Mouse (Mus musculus) midbrain, postnatal 0 days (tissue): ENCODE data around the gene Vmn1r5. TPM values are rescaled to one million over a fixed set of nuclear protein-coding genes. Genes with fewer than 3 reads are reported as not detected.

ENCODE experiments used
- ATAC-seq: fragments of 200-750 bp; cut with Nextera tagmentation; 2 replicates; pipeline ENCODE4 v1.8.0; 2017; ENCODE audit warnings: moderate number of reproducible peaks, mild to moderate bottlenecking, moderate TSS enrichment, moderate library complexity; ENCODE audit not compliant: low FRiP score
- DNase-seq: peaks from one replicate; pipeline ENCODE4 v3.0.0-alpha.2; 2015; ENCODE audit warnings: low spot score
- H3K27ac ChIP-seq: fragments of 300-500 bp; sonication (generic); 2 replicates; pipeline ENCODE4 v1.5.1; 2014; ENCODE audit warnings: low read depth, mild to moderate bottlenecking, low read length, mixed read lengths
- H3K27me3 ChIP-seq: fragments of 300-500 bp; sonication (generic); 2 replicates; pipeline ENCODE4 v1.6.1; 2014; ENCODE audit warnings: low read length, control low read depth, mixed read lengths; ENCODE audit not compliant: insufficient read depth
- H3K36me3 ChIP-seq: fragments of 300-500 bp; sonication (generic); 2 replicates; pipeline ENCODE4 v1.6.1; 2014; ENCODE audit warnings: low read length, control low read depth, mixed read lengths; ENCODE audit not compliant: insufficient read depth
- H3K4me1 ChIP-seq: fragments of 300-500 bp; sonication (generic); 2 replicates; pipeline ENCODE4 v1.6.1; 2014; ENCODE audit warnings: mild to moderate bottlenecking, control low read depth, antibody characterized with exemption, low read length, mixed read lengths; ENCODE audit not compliant: insufficient read depth
- H3K4me2 ChIP-seq: fragments of 300-500 bp; sonication (generic); 2 replicates; pipeline ENCODE4 v1.6.1; 2014; ENCODE audit warnings: low read depth, mild to moderate bottlenecking, low read length, mixed read lengths; ENCODE audit not compliant: poor library complexity, severe bottlenecking
- H3K4me3 ChIP-seq: fragments of 300-500 bp; sonication (generic); 2 replicates; pipeline ENCODE4 v1.5.1; 2014; ENCODE audit warnings: low read depth, mild to moderate bottlenecking, low read length, moderate library complexity
- H3K9ac ChIP-seq: fragments of 300-500 bp; sonication (generic); replicated peaks from 2 replicates; pipeline ENCODE4 v1.6.1; 2014; ENCODE audit warnings: mild to moderate bottlenecking, low read length, moderate library complexity, mixed read lengths; ENCODE audit not compliant: poor library complexity, severe bottlenecking
- H3K9me3 ChIP-seq: fragments of 300-500 bp; sonication (generic); 2 replicates; pipeline ENCODE4 v1.6.1; 2016; ENCODE audit warnings: low read length, control low read depth
- CTCF ChIP-seq: IDR thresholded peaks from 2 replicates; pipeline ENCODE4 v1.5.1; 2016; ENCODE audit warnings: antibody characterized with exemption, mild to moderate bottlenecking
- WGBS: fragments of 180-500 bp; shearing (Covaris S2); extraction: QIAGEN DNeasy Blood & Tissue Kit; methylation state at CpG from one replicate; pipeline ENCODE4 v1.1.7; 2014; 5-methylcytosine and 5-hydroxymethylcytosine counted together
- polyA plus RNA-seq: library from polyadenylated mRNA; unstranded; fragments of >200 nt; fragmentation: Nextera tagmentation; extraction: Ambion mirVana; gene quantifications from 2 replicates; pipeline ENCODE4 v1.2.1, GENCODE M21; 2015
- total RNA-seq: library from RNA; depleted of rRNA; stranded (reverse); fragments of >200 nt; gene quantifications from 2 replicates; pipeline ENCODE4 v1.2.3, GENCODE M21; 2014; rRNA removed

Vmn1r5 gene
- total RNA-seq (not detected in 2 replicates), polyA plus RNA-seq (not detected in 2 replicates)

DNA sequence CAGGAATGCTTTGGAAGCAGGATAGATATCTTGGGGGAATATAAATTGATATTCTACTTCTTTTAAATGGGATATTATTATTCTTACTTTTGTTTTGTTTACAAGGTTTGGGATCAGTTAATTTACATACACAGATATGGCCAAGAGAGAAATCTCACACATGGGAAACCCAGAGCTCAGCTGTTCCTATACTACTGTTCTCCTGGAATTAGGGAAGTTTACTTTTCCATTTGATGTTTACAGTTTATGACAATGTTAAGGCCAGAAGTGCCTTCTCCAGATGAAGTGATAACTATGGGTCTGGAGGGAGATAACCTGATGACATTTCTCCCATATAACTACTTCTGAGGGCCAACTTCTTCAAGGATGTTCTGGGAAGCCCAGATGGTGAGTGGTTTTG lies at the start of gene Vmn1r5:
Gene Vmn1r5, plus strand, starts transcription at position 301 of the 400 bp plus-strand sequence.
- ATAC-seq = no peak
- Histone ChIP-seq H3K36me3 (no peaks in the 10 kb centered on the region), H3K27me3 (no peaks in the 10 kb centered on the region), H3K4me2 (no peak within 1 kb of the TSS), H3K27ac (no peak within 1 kb of the TSS), H3K9ac (no peak within 1 kb of the TSS), H3K9me3 (no peaks in the 10 kb centered on the region), H3K4me1 (no peaks in the 10 kb centered on the region), H3K4me3 (no peak within 1 kb of the TSS)
- no peak for DNase-seq
- TF ChIP-seq CTCF = no peak

DNA sequence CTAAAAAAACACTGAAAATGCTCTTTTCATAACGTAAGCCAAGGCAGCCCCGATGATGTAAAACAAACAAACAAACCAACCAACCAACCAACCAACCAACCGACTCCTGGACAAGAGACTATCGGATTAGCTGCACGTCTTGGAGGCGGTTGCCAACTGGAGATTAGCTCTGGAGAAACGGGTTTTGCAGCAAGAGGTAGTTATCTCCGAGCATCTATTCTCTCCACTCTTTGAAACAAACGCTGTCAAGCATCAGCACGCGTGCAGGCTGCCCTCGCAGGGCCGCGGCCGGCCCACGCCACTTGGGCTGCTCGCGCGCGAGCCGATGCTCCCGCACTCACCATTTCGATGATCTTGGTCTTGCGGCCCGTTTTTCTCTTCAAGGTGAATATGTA lies 46.7 kb upstream of the Vmn1r5 start:
- Histone ChIP-seq H3K4me3 (peak overlapping the region; percentile 71), H3K27ac (peak overlapping the region; percentile 89), H3K27me3 (0 out of 2 replicates have a peak, but pooled peaks cover 4% of the 10 kb centered on the region), H3K36me3 (no peaks in the 10 kb centered on the region), H3K9ac (peak overlapping the region; percentile 81), H3K4me1 (0 out of 2 replicates have a peak, but pooled peaks cover 4% of the 10 kb centered on the region), H3K4me2 (peak overlapping the region; percentile 53), H3K9me3 (no peaks in the 10 kb centered on the region)
- TF ChIP-seq CTCF = 0 out of 2 replicates have a peak, but pooled peaks have one; percentile 3
- ATAC-seq (no peak), DNase-seq (peak; percentile 69)
- WGBS = under 1% methylated on average over 25 of the region's 25 CpGs

DNA sequence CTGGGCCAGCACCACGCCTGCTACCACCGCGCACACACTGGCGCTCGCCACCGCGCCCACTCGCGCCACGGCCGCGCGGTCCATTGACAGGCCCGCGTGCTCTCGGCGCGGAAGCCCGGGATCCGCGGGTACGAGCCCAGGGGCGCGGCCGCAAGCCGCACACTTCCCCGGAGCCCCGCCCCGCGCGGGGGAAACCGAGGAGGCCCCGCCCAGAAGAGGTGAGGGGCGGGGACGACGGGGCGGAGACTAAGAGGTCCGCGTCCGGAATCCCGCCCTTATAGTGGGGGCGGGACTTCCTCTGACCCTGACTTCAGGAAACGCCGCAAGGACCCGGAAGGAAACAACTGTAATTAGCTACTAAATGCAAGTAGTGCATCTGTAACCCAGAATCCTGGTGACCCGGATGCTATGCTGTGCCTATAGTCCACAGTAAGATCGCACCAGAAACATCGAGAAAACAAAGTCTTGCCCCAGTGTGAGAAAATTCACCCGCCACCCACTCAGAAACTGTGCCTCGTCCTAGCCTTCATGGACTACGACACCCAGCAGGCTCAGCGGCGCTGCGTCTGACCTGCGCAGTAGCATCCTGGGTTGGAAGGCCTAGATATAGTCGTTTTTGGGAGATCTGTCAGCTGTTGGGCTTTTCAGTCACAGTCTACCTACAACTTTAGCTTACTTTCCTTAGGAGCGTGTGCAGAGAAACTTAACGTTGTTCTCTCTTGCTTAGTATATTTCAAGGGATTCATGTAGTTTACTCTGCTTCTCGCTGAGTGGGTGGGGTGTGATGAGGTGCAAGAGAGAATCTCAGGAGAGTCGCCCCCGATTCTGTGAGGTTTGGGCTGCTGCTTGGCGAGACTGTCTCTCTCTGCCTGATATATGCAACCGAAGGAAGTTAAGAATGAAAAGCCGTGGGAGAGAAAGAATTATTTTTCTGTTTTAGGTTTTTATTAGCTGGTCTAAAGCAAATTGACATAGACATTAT lies 46.1 kb upstream of the Vmn1r5 start, which contains the start of the genes Nt5c3 and Vmn1r4:
Gene Nt5c3, minus strand, starts transcription at position 207 of the 982 bp plus-strand sequence.
Gene Vmn1r4, plus strand, starts transcription at position 290 of the 982 bp plus-strand sequence.
- no peaks in the 10 kb centered on the region for H3K9me3 ChIP-seq
- peak; percentile 97 for ATAC-seq
- H3K9ac ChIP-seq = peak within 1 kb of the TSS; percentile 81
- no peak; the same call in 1 of the 2 replicates for TF ChIP-seq CTCF
- peak within 1 kb of the TSS; percentile 71 for H3K4me3 ChIP-seq
- H3K27ac ChIP-seq = peak within 1 kb of the TSS; percentile 89
- H3K4me1 ChIP-seq = 0 out of 2 replicates have a peak, but pooled peaks cover 4% of the 10 kb centered on the region
- 4% methylated on average over 64 of the region's 64 CpGs for WGBS
- 0 out of 2 replicates have a peak, but pooled peaks cover 4% of the 10 kb centered on the region for H3K27me3 ChIP-seq
- no peaks in the 10 kb centered on the region for H3K36me3 ChIP-seq
- peak; percentile 98 for DNase-seq
- peak within 1 kb of the TSS; percentile 53 for H3K4me2 ChIP-seq

DNA sequence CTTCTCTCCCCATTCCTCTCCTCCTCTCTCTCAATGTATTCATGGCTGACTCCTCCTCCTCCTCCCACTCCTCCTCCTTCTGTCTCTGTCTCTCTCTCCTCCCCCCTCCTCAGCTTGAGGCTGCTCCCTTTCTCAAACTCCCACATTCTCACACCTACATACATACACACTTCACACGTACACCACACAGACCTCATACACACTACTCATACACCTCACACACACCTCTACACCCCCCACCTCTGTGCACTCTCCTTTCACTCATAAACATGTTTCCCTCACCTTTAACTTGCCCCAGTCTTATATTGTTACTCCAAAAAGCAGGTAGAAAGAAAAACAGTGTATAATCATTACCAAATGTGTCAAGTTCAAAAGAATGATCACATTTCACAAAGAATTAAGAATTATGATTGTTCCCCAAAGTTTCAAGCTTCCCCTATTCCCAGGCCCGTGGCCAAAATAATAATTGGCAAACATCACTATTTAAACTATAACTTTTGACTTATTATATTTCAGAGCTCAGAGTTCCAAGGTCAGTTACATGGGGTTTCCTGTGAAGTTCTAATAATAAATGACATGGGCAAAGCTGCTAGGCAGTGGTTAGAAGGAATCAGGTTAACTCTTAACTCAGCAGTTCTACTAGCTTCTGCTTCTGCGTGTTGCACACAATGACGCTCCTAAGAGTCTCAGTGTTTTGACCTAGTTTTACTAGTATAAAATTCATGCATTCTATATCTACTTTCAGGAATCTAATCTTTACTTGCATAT lies 38.2 kb upstream of the Vmn1r5 start:
- WGBS = 78% methylated on average over 4 of the region's 4 CpGs
- no peak for ATAC-seq

DNA sequence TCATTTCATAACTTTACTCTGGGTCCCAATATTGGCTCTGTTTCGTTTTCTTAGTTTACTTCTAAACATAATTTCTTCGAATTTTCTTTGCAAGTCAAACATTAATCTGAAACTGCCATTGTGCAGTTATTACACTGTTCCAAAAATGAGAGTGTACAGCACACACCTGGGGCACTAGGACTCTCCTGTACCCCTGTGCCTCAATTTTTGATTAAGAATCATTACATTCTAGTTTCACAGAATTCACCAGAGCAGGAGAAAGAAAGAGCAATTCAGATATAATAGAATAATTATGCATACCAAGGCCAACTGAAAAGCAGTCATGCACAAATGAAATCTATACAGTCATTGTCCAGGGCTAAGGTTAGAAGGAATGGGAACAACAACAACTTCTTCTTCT lies 37.6 kb upstream of the Vmn1r5 start:
- Histone ChIP-seq H3K9ac (no peak overlapping the region), H3K4me1 (no peaks in the 10 kb centered on the region), H3K27me3 (0 out of 2 replicates have a peak, but pooled peaks cover 4% of the 10 kb centered on the region), H3K27ac (no peak overlapping the region), H3K36me3 (no peaks in the 10 kb centered on the region), H3K4me3 (no peak overlapping the region), H3K9me3 (no peaks in the 10 kb centered on the region), H3K4me2 (no peak overlapping the region)
- DNase-seq = no peak
- no peak for TF ChIP-seq CTCF
- no peak for ATAC-seq
- WGBS = 66% methylated on average over 2 of the region's 2 CpGs

More for the DNA sequence above, 38.2 kb upstream of the Vmn1r5 start:
- no peak overlapping the region for H3K9ac ChIP-seq
- no peaks in the 10 kb centered on the region for H3K9me3 ChIP-seq
- TF ChIP-seq CTCF = no peak
- no peak overlapping the region for H3K4me2 ChIP-seq
- H3K36me3 ChIP-seq = no peaks in the 10 kb centered on the region
- H3K27ac ChIP-seq = no peak overlapping the region
- no peak overlapping the region for H3K4me3 ChIP-seq
- no peak for DNase-seq
- H3K27me3 ChIP-seq = 0 out of 2 replicates have a peak, but pooled peaks cover 4% of the 10 kb centered on the region
- no peaks in the 10 kb centered on the region for H3K4me1 ChIP-seq
